Mouse (Mus musculus) adrenal gland, adult 2 months (tissue): Measurements from ENCODE around the gene D2hgdh. TPM values are rescaled to one million over a fixed set of nuclear protein-coding genes. Genes with fewer than 3 reads are reported as not detected.
A peak's percentile ranks its signal among the peaks of the same experiment; 100 is the strongest.
"Not testable (repeated sequence)": the region's sequence is repeated elsewhere in the genome, so short reads cannot be mapped to it uniquely, and the experiment has no call there.

ENCODE experiments used
- DNase-seq: peaks from one replicate; pipeline ENCODE4 v3.0.0; 2021
- polyA plus RNA-seq: library from polyadenylated mRNA; depleted of rRNA; stranded (reverse); fragments of >200 nt; gene quantifications from 2 replicates; pipeline ENCODE4 v1.2.3, GENCODE M21; 2012
- total RNA-seq, 2 experiments: library from RNA; stranded (reverse); gene quantifications; 2 replicates each; pipeline ENCODE4 v1.2.3; 2021

D2hgdh gene
- total and polyA plus RNA-seq, 3 experiments: 29.6 to 57.5 (median 45.2) TPM

- peak; percentile 39 for DNase-seq
Observed at GRCm38 (mm10) chr1:93825771-93826539, 1.2 kb downstream of the D2hgdh start.

GRCm38 (mm10) chr1:93826540-93826835 is 1.8 kb downstream of the D2hgdh start:
- DNase-seq: peak; percentile 5

GRCm38 (mm10) chr1:93832754-93833360 is 8.1 kb downstream of the D2hgdh start:
- peak; percentile 10 for DNase-seq

GRCm38 (mm10) chr1:93834671-93835150 is 10.0 kb downstream of the D2hgdh start:
- peak; percentile 3 for DNase-seq

- peak; percentile 6 for DNase-seq
Observed at GRCm38 (mm10) chr1:93835211-93835610, 10.5 kb downstream of the D2hgdh start.

GRCm38 (mm10) chr1:93835876-93836531 is 11.3 kb downstream of the D2hgdh start:
- peak; percentile 52 for DNase-seq

- peak; percentile 0 for DNase-seq
Observed at GRCm38 (mm10) chr1:93836532-93836913, 11.8 kb downstream of the D2hgdh start.

GRCm38 (mm10) chr1:93837335-93837734 is 12.6 kb downstream of the D2hgdh start:
- DNase-seq: peak; percentile 1

- DNase-seq: not testable (repeated sequence)
Observed at GRCm38 (mm10) chr1:93838569-93838968, 13.9 kb downstream of the D2hgdh start.

- not testable (repeated sequence) for DNase-seq
Observed at GRCm38 (mm10) chr1:93845766-93846366, 21.2 kb downstream of the D2hgdh start.

- not testable (repeated sequence) for DNase-seq
Observed at GRCm38 (mm10) chr1:93855790-93856189, 31.1 kb downstream of the D2hgdh start.

GRCm38 (mm10) chr1:93857370-93857769 is 32.7 kb downstream of the D2hgdh start:
- DNase-seq: no peak

GRCm38 (mm10) chr1:93857991-93858390 is 33.3 kb downstream of the D2hgdh start:
- no peak for DNase-seq

- DNase-seq: no peak
Observed at GRCm38 (mm10) chr1:93859619-93860018, 34.9 kb downstream of the D2hgdh start.

GRCm38 (mm10) chr1:93861048-93861447 is 36.3 kb downstream of the D2hgdh start, which contains the start of gene Gal3st2:
Gene Gal3st2 (plus strand): TSS chr1:93861306.
- not testable (repeated sequence) for DNase-seq

GRCm38 (mm10) chr1:93871594-93872105 is 46.9 kb downstream of the D2hgdh start:
- not testable (repeated sequence) for DNase-seq

- not testable (repeated sequence) for DNase-seq
Observed at GRCm38 (mm10) chr1:93874405-93874804, 49.7 kb downstream of the D2hgdh start.

GRCm38 (mm10) chr1:93881778-93882177 is 57.1 kb downstream of the D2hgdh start:
- not testable (repeated sequence) for DNase-seq

GRCm38 (mm10) chr1:93890936-93891335 is 66.2 kb downstream of the D2hgdh start:
- DNase-seq: not testable (repeated sequence)

GRCm38 (mm10) chr1:93897395-93897794 is 72.7 kb downstream of the D2hgdh start:
- not testable (repeated sequence) for DNase-seq

- peak; percentile 49 for DNase-seq
Observed at GRCm38 (mm10) chr1:93901291-93901690, 76.6 kb downstream of the D2hgdh start.
